Mouse (Mus musculus): ENCODE measurements around the gene Sigmar1. TPM values are rescaled to one million over a fixed set of nuclear protein-coding genes. Genes with fewer than 3 reads are reported as not detected.
"Not testable (repeated sequence)": the region's sequence is repeated elsewhere in the genome, so short reads cannot be mapped to it uniquely, and the experiment has no call there.

The Sigmar1 gene
- total and polyA plus RNA-seq, 2 experiments = 69.3 to 423 TPM

GRCm38 (mm10) chr4:41710229-41710628 lies 45.7 kb downstream of the Sigmar1 start:
- Histone ChIP-seq H3K4me1 (ENCODE audit: control insufficient read depth, insufficient read depth, low read length) (peaks cover 10% of the 10 kb centered on the region), H3K4me3 (ENCODE audit: insufficient read depth, low read depth, low read length) (no peak overlapping the region), H3K27ac (replicated peaks; ENCODE audit: insufficient read depth, low read depth, low read length) (no peak overlapping the region), H3K27me3 (ENCODE audit: control insufficient read depth, insufficient read depth, low read length) (no peaks in the 10 kb centered on the region), H3K9ac (ENCODE audit: low read depth, low read length) (no peak overlapping the region), H3K36me3 (ENCODE audit: control insufficient read depth, insufficient read depth, low read length) (no peaks in the 10 kb centered on the region), H3K79me2 (ENCODE audit: control insufficient read depth, insufficient read depth, low read length) (peaks cover 2% of the 10 kb centered on the region; the same call in 1 of the 2 replicates)
- no peak for DNase-seq (ENCODE audit: extremely low read depth, low read depth, low spot score)
- TF ChIP-seq POLR2A (IDR thresholded peaks at IDR 0.05; ENCODE audit: extremely low read depth, insufficient read depth, low read length) (no peak), CTCF (IDR thresholded peaks at IDR 0.05; ENCODE audit: low read depth, low read length) (0 out of 2 replicates have a peak, but pooled peaks have one; percentile 15)
- 59% methylated on average over 4 of the region's 4 CpGs for WGBS

- peak; percentile 44 for DNase-seq (ENCODE audit: extremely low read depth, low read depth, low spot score)
- Histone ChIP-seq H3K27ac (replicated peaks; ENCODE audit: insufficient read depth, low read depth, low read length) (no peak overlapping the region), H3K4me3 (ENCODE audit: insufficient read depth, low read depth, low read length) (no peak overlapping the region), H3K9ac (ENCODE audit: low read depth, low read length) (no peak overlapping the region), H3K27me3 (ENCODE audit: control insufficient read depth, insufficient read depth, low read length) (no peaks in the 10 kb centered on the region), H3K36me3 (ENCODE audit: control insufficient read depth, insufficient read depth, low read length) (no peaks in the 10 kb centered on the region), H3K79me2 (ENCODE audit: control insufficient read depth, insufficient read depth, low read length) (peaks cover 2% of the 10 kb centered on the region; the same call in 1 of the 2 replicates), H3K4me1 (ENCODE audit: control insufficient read depth, insufficient read depth, low read length) (peaks cover 10% of the 10 kb centered on the region)
- 37% methylated on average over 8 of the region's 8 CpGs for WGBS
- TF ChIP-seq POLR2A (IDR thresholded peaks at IDR 0.05; ENCODE audit: extremely low read depth, insufficient read depth, low read length) (no peak), CTCF (IDR thresholded peaks at IDR 0.05; ENCODE audit: low read depth, low read length) (no peak)
Observed at GRCm38 (mm10) chr4:41708192-41708745, 47.7 kb downstream of the Sigmar1 start.

- H3K36me3 ChIP-seq (ENCODE audit: control insufficient read depth, insufficient read depth, low read length) = no peaks in the 10 kb centered on the region
- TF ChIP-seq POLR2A (IDR thresholded peaks at IDR 0.05; ENCODE audit: extremely low read depth, insufficient read depth, low read length) = no peak
- peak; percentile 72 for TF ChIP-seq CTCF (IDR thresholded peaks at IDR 0.05; ENCODE audit: low read depth, low read length)
- peaks cover 4% of the 10 kb centered on the region; the same call in 1 of the 2 replicates for H3K4me1 ChIP-seq (ENCODE audit: control insufficient read depth, insufficient read depth, low read length)
- WGBS = 12% methylated on average over 13 of the region's 13 CpGs
- no peaks in the 10 kb centered on the region for H3K27me3 ChIP-seq (ENCODE audit: control insufficient read depth, insufficient read depth, low read length)
- H3K9ac ChIP-seq (ENCODE audit: low read depth, low read length) = no peak overlapping the region
- no peak overlapping the region for H3K4me3 ChIP-seq (ENCODE audit: insufficient read depth, low read depth, low read length)
- H3K79me2 ChIP-seq (ENCODE audit: control insufficient read depth, insufficient read depth, low read length) = no peaks in the 10 kb centered on the region
- H3K27ac ChIP-seq (replicated peaks; ENCODE audit: insufficient read depth, low read depth, low read length) = no peak overlapping the region
- DNase-seq (ENCODE audit: extremely low read depth, low read depth, low spot score) = peak; percentile 36
Observed at GRCm38 (mm10) chr4:41707011-41707535, 48.9 kb downstream of the Sigmar1 start.

GRCm38 (mm10) chr4:41705922-41706754 lies 49.8 kb downstream of the Sigmar1 start:
- H3K36me3 ChIP-seq (ENCODE audit: control insufficient read depth, insufficient read depth, low read length) = no peaks in the 10 kb centered on the region
- H3K4me1 ChIP-seq (ENCODE audit: control insufficient read depth, insufficient read depth, low read length) = no peaks in the 10 kb centered on the region
- H3K27ac ChIP-seq (replicated peaks; ENCODE audit: insufficient read depth, low read depth, low read length) = no peak overlapping the region
- WGBS = 63% methylated on average over 19 of the region's 19 CpGs
- H3K79me2 ChIP-seq (ENCODE audit: control insufficient read depth, insufficient read depth, low read length) = no peaks in the 10 kb centered on the region
- TF ChIP-seq CTCF (IDR thresholded peaks at IDR 0.05; ENCODE audit: low read depth, low read length) = no peak
- no peak for TF ChIP-seq POLR2A (IDR thresholded peaks at IDR 0.05; ENCODE audit: extremely low read depth, insufficient read depth, low read length)
- no peak for DNase-seq (ENCODE audit: extremely low read depth, low read depth, low spot score)
- H3K9ac ChIP-seq (ENCODE audit: low read depth, low read length) = no peak overlapping the region
- H3K27me3 ChIP-seq (ENCODE audit: control insufficient read depth, insufficient read depth, low read length) = no peaks in the 10 kb centered on the region
- no peak overlapping the region for H3K4me3 ChIP-seq (ENCODE audit: insufficient read depth, low read depth, low read length)

GRCm38 (mm10) chr4:41704651-41705050 lies 51.3 kb downstream of the Sigmar1 start:
- no peak overlapping the region for H3K9ac ChIP-seq (ENCODE audit: low read depth, low read length)
- H3K36me3 ChIP-seq (ENCODE audit: control insufficient read depth, insufficient read depth, low read length) = no peaks in the 10 kb centered on the region
- H3K79me2 ChIP-seq (ENCODE audit: control insufficient read depth, insufficient read depth, low read length) = no peaks in the 10 kb centered on the region
- no peak overlapping the region for H3K27ac ChIP-seq (replicated peaks; ENCODE audit: insufficient read depth, low read depth, low read length)
- H3K4me3 ChIP-seq (ENCODE audit: insufficient read depth, low read depth, low read length) = no peak overlapping the region
- no peak for DNase-seq (ENCODE audit: extremely low read depth, low read depth, low spot score)
- TF ChIP-seq CTCF (IDR thresholded peaks at IDR 0.05; ENCODE audit: low read depth, low read length) = no peak
- TF ChIP-seq POLR2A (IDR thresholded peaks at IDR 0.05; ENCODE audit: extremely low read depth, insufficient read depth, low read length) = no peak
- no peaks in the 10 kb centered on the region for H3K27me3 ChIP-seq (ENCODE audit: control insufficient read depth, insufficient read depth, low read length)
- 17% methylated on average over 5 of the region's 5 CpGs for WGBS
- H3K4me1 ChIP-seq (ENCODE audit: control insufficient read depth, insufficient read depth, low read length) = no peaks in the 10 kb centered on the region

- not testable (repeated sequence) for H3K79me2 ChIP-seq (ENCODE audit: control insufficient read depth, insufficient read depth, low read length); H3K36me3 ChIP-seq (ENCODE audit: control insufficient read depth, insufficient read depth, low read length); H3K27me3 ChIP-seq (ENCODE audit: control insufficient read depth, insufficient read depth, low read length); H3K9ac ChIP-seq (ENCODE audit: low read depth, low read length); H3K27ac ChIP-seq (replicated peaks; ENCODE audit: insufficient read depth, low read depth, low read length); H3K4me3 ChIP-seq (ENCODE audit: insufficient read depth, low read depth, low read length); H3K4me1 ChIP-seq (ENCODE audit: control insufficient read depth, insufficient read depth, low read length); DNase-seq (ENCODE audit: extremely low read depth, low read depth, low spot score)
- WGBS = 79% methylated on average over 2 of the region's 2 CpGs
Observed at GRCm38 (mm10) chr4:41702226-41702625, 53.7 kb downstream of the Sigmar1 start.

GRCm38 (mm10) chr4:41700224-41700623 lies 55.7 kb downstream of the Sigmar1 start:
- 71% methylated on average over 2 of the region's 8 CpGs for WGBS
- not testable (repeated sequence) for H3K79me2 ChIP-seq (ENCODE audit: control insufficient read depth, insufficient read depth, low read length); DNase-seq (ENCODE audit: extremely low read depth, low read depth, low spot score); H3K9ac ChIP-seq (ENCODE audit: low read depth, low read length); H3K4me1 ChIP-seq (ENCODE audit: control insufficient read depth, insufficient read depth, low read length); H3K27ac ChIP-seq (replicated peaks; ENCODE audit: insufficient read depth, low read depth, low read length); H3K36me3 ChIP-seq (ENCODE audit: control insufficient read depth, insufficient read depth, low read length); H3K4me3 ChIP-seq (ENCODE audit: insufficient read depth, low read depth, low read length); H3K27me3 ChIP-seq (ENCODE audit: control insufficient read depth, insufficient read depth, low read length)

- H3K79me2 ChIP-seq (ENCODE audit: control insufficient read depth, insufficient read depth, low read length); H3K4me3 ChIP-seq (ENCODE audit: insufficient read depth, low read depth, low read length); H3K4me1 ChIP-seq (ENCODE audit: control insufficient read depth, insufficient read depth, low read length); H3K9ac ChIP-seq (ENCODE audit: low read depth, low read length); H3K27me3 ChIP-seq (ENCODE audit: control insufficient read depth, insufficient read depth, low read length); DNase-seq (ENCODE audit: extremely low read depth, low read depth, low spot score); H3K36me3 ChIP-seq (ENCODE audit: control insufficient read depth, insufficient read depth, low read length): not testable (repeated sequence)
- 72% methylated on average over 10 of the region's 10 CpGs for WGBS
- H3K27ac ChIP-seq (replicated peaks; ENCODE audit: insufficient read depth, low read depth, low read length) = peak within 1 kb of the TSS; percentile 52; the same call in 1 of the 2 replicates
Observed at GRCm38 (mm10) chr4:41699783-41700182, 56.2 kb downstream of the Sigmar1 start, which contains the start of gene Il11ra1. Gene Il11ra1 (plus strand): TSS chr4:41699989.
